Mouse (Mus musculus) cerebellum, adult 9-10 months (tissue): ENCODE measurements around the gene Rspo4.

Source experiments
- DNase-seq: peaks from one replicate; pipeline ENCODE4 v3.0.0; 2022

Gene Rspo4

DNA sequence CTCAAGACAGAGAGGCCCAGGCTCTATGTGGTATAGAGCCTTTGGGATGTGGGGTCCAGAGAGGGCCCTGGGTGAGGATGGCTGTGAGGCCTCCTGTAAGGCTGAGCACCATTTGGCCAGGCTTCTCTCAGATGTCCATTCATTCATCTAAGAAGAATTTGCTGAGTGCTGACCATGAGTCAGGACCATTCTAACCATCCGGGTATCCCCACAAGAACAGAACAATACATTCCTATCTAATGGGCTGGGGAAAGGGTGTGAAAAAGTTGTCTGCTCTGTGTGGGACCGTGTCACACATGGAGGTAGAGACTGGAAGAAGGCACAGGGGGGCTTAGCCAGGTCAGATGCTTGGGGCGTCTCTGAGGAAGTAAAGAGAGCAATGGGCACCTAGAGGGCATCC lies 69.0 kb downstream of the Rspo4 start:
- DNase-seq: no peak

- no peak for DNase-seq
Measured at GRCm38 (mm10) chr2:151914120-151914519, 71.4 kb downstream of the Rspo4 start.

DNA sequence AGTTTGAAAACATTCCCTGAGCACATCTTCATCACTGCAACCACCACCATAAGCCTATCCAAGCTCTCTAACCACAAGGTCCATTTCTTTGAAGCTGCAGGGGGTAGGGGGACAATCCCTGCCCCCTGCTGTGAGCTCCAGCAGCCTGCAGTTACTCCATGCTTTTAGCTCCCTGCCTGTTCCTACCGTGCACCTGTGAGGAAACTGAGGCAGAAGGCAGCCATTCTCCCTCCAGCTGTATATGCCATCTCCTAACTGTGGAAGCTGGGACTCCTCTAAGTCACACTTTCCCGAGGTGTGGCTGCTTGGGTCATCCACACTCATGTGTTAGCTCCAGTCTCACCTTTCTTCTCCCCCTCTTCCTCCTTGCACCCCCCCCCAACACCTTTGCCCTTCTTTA lies 72.4 kb downstream of the Rspo4 start:
- no peak for DNase-seq

DNA sequence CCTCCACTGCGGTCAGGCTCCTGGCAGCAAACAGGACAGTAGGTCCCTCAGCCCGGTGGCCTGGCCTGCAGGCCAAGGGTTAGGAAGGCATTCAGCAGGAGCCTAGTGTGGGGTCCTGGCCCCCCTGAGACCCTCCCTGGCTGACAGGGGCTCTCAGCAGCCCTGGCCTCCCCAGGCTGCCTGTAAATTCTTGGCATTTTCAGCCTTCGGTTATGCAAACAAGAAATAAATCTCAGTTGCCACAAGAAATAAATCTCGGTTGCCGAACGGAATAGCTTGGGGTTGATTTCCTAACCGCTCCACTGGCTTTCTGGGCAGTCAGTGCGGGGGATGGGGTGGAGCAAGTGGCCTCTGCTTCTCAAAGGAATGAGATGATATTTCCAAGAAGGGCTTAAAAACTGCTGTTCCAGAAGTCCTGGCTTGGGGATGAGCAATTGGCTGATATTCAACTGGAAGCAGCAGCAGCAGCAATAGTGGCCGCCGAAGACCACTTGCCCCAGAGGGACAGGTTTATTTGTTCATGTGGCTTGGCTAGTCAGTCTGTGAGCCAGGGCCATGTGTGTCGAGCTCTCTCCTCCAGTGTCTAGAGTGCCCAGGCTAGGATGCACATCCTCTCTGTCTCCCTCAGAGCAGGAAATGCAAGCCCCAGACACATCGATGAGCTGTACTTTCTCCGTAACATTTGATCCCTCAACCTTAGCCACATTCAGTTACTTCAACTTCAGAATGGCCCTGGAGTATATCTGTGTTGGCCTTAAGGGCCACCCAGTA lies 73.5 kb downstream of the Rspo4 start:
- no peak for DNase-seq

- no peak for DNase-seq
Measured at GRCm38 (mm10) chr2:151919140-151919539, 76.4 kb downstream of the Rspo4 start.

DNA sequence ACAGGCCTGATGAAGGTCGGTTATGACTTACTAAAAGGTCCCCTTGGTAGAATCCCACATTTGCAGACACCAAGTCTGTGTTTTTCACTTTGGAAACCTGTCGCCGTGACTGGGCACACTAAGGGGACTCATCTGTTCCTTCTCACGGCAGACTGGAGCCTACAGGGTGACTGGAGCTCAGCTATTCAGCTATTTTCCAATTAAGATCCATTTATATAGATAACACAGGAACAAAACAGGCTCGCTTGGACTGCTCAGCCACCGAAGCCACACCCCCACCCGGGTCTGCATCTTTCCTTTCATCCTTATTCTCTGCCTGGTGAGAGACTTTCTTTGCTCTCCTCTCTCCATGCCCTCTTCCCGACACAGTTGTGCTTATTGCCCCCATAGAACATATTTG lies 78.3 kb downstream of the Rspo4 start:
- DNase-seq: no peak

DNA sequence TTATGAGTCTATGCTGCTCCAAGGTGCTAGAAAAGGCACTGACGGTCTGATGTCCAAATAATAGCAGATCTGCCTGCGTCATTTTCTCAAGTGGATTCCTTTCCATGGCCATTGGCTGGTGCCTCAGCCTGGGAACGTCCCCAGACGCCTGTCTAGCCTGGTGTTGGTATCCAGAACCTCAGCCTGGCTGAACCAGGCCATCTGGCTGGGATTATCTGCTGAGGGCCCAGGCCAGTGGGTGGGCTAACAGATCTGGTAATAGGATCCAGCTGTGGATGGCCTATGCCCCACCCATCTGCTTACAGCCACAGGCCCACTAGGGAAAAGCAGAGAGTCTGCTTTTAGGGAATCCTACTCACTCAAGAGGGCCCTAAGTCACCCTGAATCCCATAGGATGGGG lies 78.9 kb downstream of the Rspo4 start:
- no peak for DNase-seq
